Mouse (Mus musculus) adrenal gland, postnatal 4 days (tissue): ENCODE results near the gene Dlg2. TPM values are rescaled to one million over a fixed set of nuclear protein-coding genes. Genes with fewer than 3 reads are reported as not detected.
"Not testable (repeated sequence)": the region's sequence is repeated elsewhere in the genome, so short reads cannot be mapped to it uniquely, and the experiment has no call there.

ENCODE experiments used
- DNase-seq, 2 experiments: peaks; one replicate each; pipeline ENCODE4 v3.0.0; 2021 to 2022; ENCODE audit warnings: low spot score in 2 of 2, mixed read lengths in 2 of 2
- total RNA-seq, 2 experiments: library from RNA; stranded (reverse); gene quantifications; 2 replicates each; pipeline ENCODE4 v1.2.3; 2021

Dlg2 gene
- total RNA-seq, 2 experiments from 2014 or later = 82.3 to 86.9 TPM

- no peak for DNase-seq
These were observed 349.2 kb downstream of the Dlg2 start for GRCm38 (mm10) chr7:90825640-90826039.

DNA sequence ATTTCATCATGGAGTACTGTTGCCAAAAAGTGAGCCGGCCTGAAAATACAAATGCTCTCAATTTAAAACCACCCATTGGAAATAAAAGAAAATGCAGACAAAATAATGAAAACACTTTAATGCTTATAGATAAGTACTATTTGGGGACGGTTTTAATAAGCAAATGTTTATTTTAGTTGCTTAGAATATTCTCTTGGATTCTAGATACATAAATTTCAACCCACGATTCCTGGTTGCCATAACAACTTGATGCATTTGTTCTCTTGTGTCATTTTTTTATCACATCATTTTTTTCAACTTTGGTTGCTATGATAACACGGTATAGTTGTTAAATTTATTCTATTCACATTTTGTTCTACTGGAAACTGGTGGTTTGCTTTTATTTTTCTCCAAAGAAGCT lies 364.8 kb downstream of the Dlg2 start:
- DNase-seq = no peak

DNA sequence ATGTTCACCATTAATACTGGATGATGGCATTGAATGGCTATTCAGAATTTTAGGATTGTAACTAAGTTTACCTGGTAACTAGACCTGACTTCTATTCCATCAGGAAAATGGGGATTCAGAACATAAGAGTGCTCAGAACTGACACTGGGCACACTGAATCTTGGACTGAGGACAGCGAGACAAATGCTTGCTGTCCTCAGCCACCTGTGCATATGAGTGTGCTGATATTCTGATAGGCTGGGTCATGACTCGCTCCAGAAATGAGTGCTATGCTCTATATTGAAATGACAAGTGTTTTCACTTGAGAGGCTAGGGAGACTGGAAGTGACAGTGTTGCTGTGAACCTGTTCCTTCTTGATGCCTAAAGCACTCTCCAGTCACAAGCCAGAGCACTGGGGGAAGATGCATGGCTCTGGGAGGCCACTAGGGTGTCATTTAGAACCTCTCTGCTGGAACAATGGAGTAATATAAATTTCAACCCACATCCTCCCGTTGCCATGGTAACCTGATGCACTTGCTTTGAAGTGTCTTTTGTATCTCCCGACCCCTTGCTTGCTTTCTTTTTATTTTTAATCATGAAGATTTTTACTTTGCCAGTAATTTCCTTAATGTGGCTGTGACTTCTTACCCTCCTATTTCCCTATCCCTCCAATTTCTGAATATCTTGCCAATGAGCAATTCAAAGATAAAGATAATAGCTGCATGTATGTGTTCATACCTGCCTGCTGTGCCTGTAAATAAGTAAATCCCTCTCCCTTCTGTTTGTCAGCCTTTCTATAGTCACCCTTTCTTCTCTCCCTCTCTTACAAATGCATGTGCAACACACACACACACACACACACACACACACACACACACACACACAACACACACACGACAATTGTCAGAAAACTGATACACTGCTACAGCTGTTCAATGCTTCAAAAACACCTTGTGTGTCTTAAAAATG lies 367.1 kb downstream of the Dlg2 start:
- no peak for DNase-seq

- not testable (repeated sequence) for DNase-seq
These were observed 400.3 kb downstream of the Dlg2 start for GRCm38 (mm10) chr7:90876796-90877195.

- no peak for DNase-seq
These were observed 406.3 kb downstream of the Dlg2 start for GRCm38 (mm10) chr7:90882740-90883139.

GRCm38 (mm10) chr7:90886396-90887006 lies 410.0 kb downstream of the Dlg2 start:
- DNase-seq = no peak

- no peak for DNase-seq
These were observed 410.7 kb downstream of the Dlg2 start for GRCm38 (mm10) chr7:90887007-90887720.

DNA sequence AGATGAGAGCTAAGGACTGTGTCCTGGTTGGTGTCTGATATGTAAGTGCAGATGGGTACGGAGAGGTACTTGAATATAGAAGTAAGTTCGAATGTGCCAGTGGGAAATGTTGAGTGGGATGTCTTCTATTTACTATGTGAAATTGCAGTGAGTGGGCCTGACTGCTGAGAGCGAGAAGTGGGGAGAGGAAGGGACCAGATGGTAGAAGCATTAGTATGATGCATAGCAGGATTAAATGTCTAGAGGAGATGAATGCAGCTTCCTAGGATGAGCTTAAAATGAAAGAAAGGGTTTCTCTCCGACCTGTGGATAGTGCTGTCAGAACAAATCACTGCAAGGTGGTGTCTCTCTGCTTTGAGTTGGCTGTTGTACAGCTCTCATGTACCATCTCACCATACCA lies 451.0 kb downstream of the Dlg2 start:
- DNase-seq = no peak

- no peak for DNase-seq
These were observed 464.3 kb downstream of the Dlg2 start for GRCm38 (mm10) chr7:90940726-90941125.

GRCm38 (mm10) chr7:90947073-90947472 lies 470.6 kb downstream of the Dlg2 start:
- no peak for DNase-seq

DNA sequence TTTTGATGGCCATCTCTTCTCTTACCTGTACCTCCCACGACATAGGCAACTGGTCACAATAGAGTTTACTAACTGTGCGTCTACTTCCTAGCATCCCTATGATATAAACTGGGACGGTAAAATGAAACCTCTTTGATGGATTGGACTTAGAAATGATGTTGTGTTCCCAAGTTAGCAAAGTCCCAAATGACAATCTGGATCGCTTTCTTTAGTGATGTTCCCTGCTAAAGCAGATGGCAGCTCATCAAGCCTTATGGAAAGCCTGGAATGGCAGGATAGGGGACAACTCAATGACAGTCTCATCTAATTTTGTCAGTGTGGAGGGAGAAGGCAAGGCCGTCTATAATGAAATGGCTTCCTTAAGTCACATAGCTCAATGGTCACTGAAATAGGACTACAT lies 472.7 kb downstream of the Dlg2 start:
- DNase-seq = no peak

- no peak for DNase-seq
These were observed 500.8 kb downstream of the Dlg2 start for GRCm38 (mm10) chr7:90977241-90977640.

GRCm38 (mm10) chr7:90982069-90982468 lies 505.6 kb downstream of the Dlg2 start:
- DNase-seq = no peak

DNA sequence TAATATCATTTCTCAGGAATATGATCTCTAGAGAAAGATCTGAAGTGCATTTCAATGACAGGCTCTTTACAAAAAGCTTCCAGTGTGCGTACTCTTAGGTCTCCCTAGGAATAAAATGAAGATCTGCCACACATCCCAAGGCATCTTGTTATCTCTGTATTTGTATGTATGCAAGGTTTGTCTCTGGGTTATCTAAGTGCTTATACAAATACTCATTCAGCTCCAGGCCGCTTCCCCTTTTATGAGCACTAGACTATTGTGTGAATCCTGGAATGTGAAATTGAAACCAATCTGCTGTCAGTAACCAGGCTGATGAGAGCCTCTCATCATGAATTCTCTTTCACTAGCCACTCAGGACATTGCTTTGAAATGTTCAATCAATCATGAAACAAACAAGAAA lies 534.2 kb downstream of the Dlg2 start:
- no peak for DNase-seq

DNA sequence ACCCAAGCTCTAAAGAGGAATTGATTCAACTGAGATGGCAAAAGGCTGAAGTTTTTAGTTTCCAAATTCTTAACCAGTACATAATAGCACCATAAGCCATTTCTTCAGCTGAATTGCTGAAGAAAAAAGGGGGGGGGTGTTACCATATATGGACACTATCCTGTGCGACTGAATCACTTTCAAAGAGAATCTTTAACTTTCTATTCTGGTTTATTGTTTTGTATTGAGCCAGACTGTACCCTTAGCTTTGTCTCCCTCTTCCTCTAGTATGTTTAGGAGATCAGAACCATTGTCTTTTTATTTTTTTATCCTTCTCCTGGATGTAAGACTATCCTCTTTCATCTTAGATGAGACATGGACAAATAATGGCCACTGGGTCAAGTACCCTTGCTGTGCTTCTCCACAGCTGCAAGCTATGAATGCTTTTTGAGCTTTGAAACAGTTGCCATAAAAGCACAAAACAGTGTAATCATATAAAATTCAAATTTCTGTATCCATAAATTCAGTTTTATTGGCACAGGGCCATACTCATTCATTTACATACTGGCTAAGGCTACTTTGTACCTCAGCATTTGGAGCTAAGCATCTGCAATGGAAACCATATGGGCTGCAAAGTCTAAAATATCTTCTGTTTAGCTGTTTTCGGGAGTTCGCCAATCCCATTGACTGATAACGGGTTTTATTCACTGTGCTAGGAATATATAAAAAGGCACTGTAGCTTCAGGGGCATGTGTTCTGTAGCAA lies 568.7 kb downstream of the Dlg2 start:
- no peak for DNase-seq

DNA sequence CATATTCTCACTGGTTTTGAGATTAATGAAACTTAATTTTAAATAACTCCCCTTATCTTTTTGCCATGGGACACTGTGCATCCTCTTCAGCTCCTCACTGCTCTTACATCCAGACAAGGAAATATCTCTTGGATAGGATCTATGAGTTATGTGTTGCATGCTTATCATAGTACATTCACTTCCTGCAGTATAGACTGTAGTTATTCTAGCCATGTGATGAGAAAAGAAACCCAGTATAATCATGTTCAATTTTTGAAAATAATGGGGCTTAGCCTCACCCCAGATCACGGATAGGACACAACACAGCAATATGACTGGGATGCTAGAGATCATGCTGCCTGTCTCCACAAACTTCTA lies 569.2 kb downstream of the Dlg2 start:
- no peak for DNase-seq

GRCm38 (mm10) chr7:91063297-91064040 lies 587.0 kb downstream of the Dlg2 start:
- DNase-seq = no peak

- DNase-seq = no peak
These were observed 595.6 kb downstream of the Dlg2 start for GRCm38 (mm10) chr7:91071751-91072707.

DNA sequence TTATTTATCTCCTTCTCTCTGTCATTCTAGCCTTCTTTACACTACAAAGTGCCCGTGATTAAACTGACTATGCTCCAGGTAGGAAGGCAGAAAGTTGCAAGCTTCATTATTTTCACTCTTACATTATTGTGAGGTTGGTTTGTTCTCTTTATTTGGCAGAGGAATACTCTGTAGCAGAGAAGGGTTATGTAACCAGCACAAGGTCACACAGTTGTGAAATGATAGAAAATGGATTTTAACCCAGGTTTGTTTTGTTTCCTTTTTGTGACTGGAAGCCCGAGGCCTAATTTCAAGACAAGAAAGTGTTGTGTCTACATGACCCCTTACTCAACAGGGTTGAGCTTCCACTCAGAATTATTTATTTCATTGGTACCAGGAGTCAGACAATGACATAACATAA lies 609.6 kb downstream of the Dlg2 start:
- no peak for DNase-seq
